In genomic region chr10:53679690-53680557, GRCm38 (mm10) we compare ENCODE assay signal across 22 mouse cellular contexts. TPM values are rescaled to one million over a fixed set of nuclear protein-coding genes. Genes with fewer than 3 reads are reported as not detected.
DNase-seq lines count a peak whose midpoint lies in the region; ATAC-seq and TF ChIP-seq lines count a peak whose summit lies in the region.
"Had no signal": no experiment of that assay in that cellular context is flagged by ENCODE, and none has a peak within 500 bp of the region (broad histone marks: within the 10 kb centered on the region; RNA-seq: fewer than 3 reads in every experiment).

No protein-coding gene starts in this region.

- H3K9ac ChIP-seq in forebrain, embryonic 16.5 days (replicated peaks; ENCODE audit: low read depth, low read length), result no peak overlapping the region
- H3K9ac ChIP-seq in hindbrain, postnatal 0 days (replicated peaks; ENCODE audit: low read length), result no peak overlapping the region
- no peak overlapping the region for H3K9ac ChIP-seq in neural tube, embryonic 12.5 days
- H3K9ac ChIP-seq: forebrain, embryonic 15.5 days; limb, embryonic 12.5 days; liver, embryonic 12.5 days; lung, embryonic 14.5 days had no signal

- WGBS in forebrain, embryonic 16.5 days, result 56% methylated on average over 6 of the region's 6 CpGs
- 71% methylated on average over 6 of the region's 6 CpGs for WGBS in forebrain, embryonic 10.5 days
- WGBS in hindbrain, postnatal 0 days, result 37% methylated on average over 6 of the region's 6 CpGs
- 58% methylated on average over 6 of the region's 6 CpGs for WGBS in neural tube, embryonic 12.5 days

- H3K4me3 ChIP-seq in forebrain, embryonic 16.5 days (replicated peaks; ENCODE audit: low read length), result no peak overlapping the region
- H3K4me3 ChIP-seq in forebrain, embryonic 10.5 days, result no peak overlapping the region
- H3K4me3 ChIP-seq in hindbrain, postnatal 0 days (ENCODE audit: low read length), result no peak overlapping the region
- no peak overlapping the region for H3K4me3 ChIP-seq in neural tube, embryonic 12.5 days
- H3K4me3 ChIP-seq: forebrain, embryonic 15.5 days; limb, embryonic 12.5 days; liver, embryonic 12.5 days had no signal

- H3K9me3 ChIP-seq in forebrain, embryonic 16.5 days (ENCODE audit: control insufficient read depth, low read length), result no peaks in the 10 kb centered on the region
- no peaks in the 10 kb centered on the region for H3K9me3 ChIP-seq in forebrain, embryonic 10.5 days
- no peaks in the 10 kb centered on the region for H3K9me3 ChIP-seq in hindbrain, postnatal 0 days (ENCODE audit: low read length)
- no peaks in the 10 kb centered on the region for H3K9me3 ChIP-seq in neural tube, embryonic 12.5 days
- H3K9me3 ChIP-seq: forebrain, embryonic 15.5 days; G1E; limb, embryonic 12.5 days; liver, embryonic 12.5 days had no signal

- DNase-seq in forebrain, embryonic 10.5 days (ENCODE audit: extremely low spot score, low spot score), result no peak
- DNase-seq in brain, embryonic 14.5 days (ENCODE audit: low read depth), result peak; percentile 42
- peak; percentile 48 for DNase-seq in hindbrain, postnatal 0 days (ENCODE audit: low spot score)
- no peak for DNase-seq in adrenal gland, adult (ENCODE audit: inconsistent age in 2 of 2, low spot score in 1 of 2)
- DNase-seq: adrenal gland, postnatal 36 days; cerebellum, adult 18-20 months; cerebellum, postnatal 25 days; gastrocnemius, postnatal 10 days; heart, postnatal 4 days; kidney, postnatal 36 days; layer of hippocampus, adult 9-11 months; lung, embryonic 14.5 days; lung, postnatal 36 days; thymus, postnatal 25 days had no signal

- ATAC-seq in forebrain, embryonic 16.5 days, result peak; percentile 47; the same call in 1 of the 2 replicates
- ATAC-seq in hindbrain, postnatal 0 days, result peak; percentile 90
- ATAC-seq in neural tube, embryonic 12.5 days (ENCODE audit: low FRiP score, low read depth), result peak; percentile 48; the same call in 1 of the 2 replicates
- ATAC-seq in activated CD4-positive, CD25-positive, alpha-beta regulatory T cell, adult 4 months, result no peak
- ATAC-seq: forebrain, embryonic 15.5 days; intestine, embryonic 16.5 days; liver, embryonic 12.5 days had no signal

- no peaks in the 10 kb centered on the region for H3K36me3 ChIP-seq in forebrain, embryonic 16.5 days (ENCODE audit: control insufficient read depth, insufficient read depth)
- H3K36me3 ChIP-seq in forebrain, embryonic 10.5 days (replicated peaks), result 0 out of 2 replicates have a peak, but pooled peaks cover 2% of the 10 kb centered on the region
- H3K36me3 ChIP-seq in hindbrain, postnatal 0 days (ENCODE audit: insufficient read depth, low read length), result peaks cover 5% of the 10 kb centered on the region; the same call in 1 of the 2 replicates
- H3K36me3 ChIP-seq in neural tube, embryonic 12.5 days, result no peaks in the 10 kb centered on the region
- H3K36me3 ChIP-seq: forebrain, embryonic 15.5 days; G1E; liver, embryonic 12.5 days had no signal

- no peaks in the 10 kb centered on the region for H3K4me1 ChIP-seq in forebrain, embryonic 16.5 days (replicated peaks; ENCODE audit: control insufficient read depth, insufficient read depth, low read length)
- H3K4me1 ChIP-seq in forebrain, embryonic 10.5 days, result no peaks in the 10 kb centered on the region
- no peaks in the 10 kb centered on the region for H3K4me1 ChIP-seq in hindbrain, postnatal 0 days (ENCODE audit: insufficient read depth, low read length)
- H3K4me1 ChIP-seq in neural tube, embryonic 12.5 days, result no peaks in the 10 kb centered on the region
- H3K4me1 ChIP-seq: forebrain, embryonic 15.5 days; liver, embryonic 12.5 days had no signal

- TF ChIP-seq CTCF in brain, embryonic 14.5 days (IDR thresholded peaks at IDR 0.05; ENCODE audit: borderline replicate concordance, extremely low read depth, insufficient read depth, insufficient read length), result no peak
- TF ChIP-seq CTCF in hindbrain, postnatal 0 days (IDR thresholded peaks at IDR 0.05; ENCODE audit: low read depth), result no peak

- no peaks in the 10 kb centered on the region for H3K27me3 ChIP-seq in forebrain, embryonic 16.5 days (replicated peaks; ENCODE audit: control insufficient read depth, insufficient read depth, low read length)
- H3K27me3 ChIP-seq in forebrain, embryonic 10.5 days (ENCODE audit: poor library complexity, severe bottlenecking), result no peaks in the 10 kb centered on the region
- H3K27me3 ChIP-seq in hindbrain, postnatal 0 days (ENCODE audit: insufficient read depth, low read length), result no peaks in the 10 kb centered on the region
- no peaks in the 10 kb centered on the region for H3K27me3 ChIP-seq in neural tube, embryonic 12.5 days (replicated peaks)
- H3K27me3 ChIP-seq: forebrain, embryonic 15.5 days; limb, embryonic 12.5 days; liver, embryonic 12.5 days had no signal

- TF ChIP-seq POLR2A in brain, embryonic 14.5 days (IDR thresholded peaks at IDR 0.05; ENCODE audit: borderline replicate concordance, extremely low read depth, insufficient read depth, insufficient read length, poor library complexity, severe bottlenecking), result no peak

- no peak overlapping the region for H3K27ac ChIP-seq in forebrain, embryonic 16.5 days (ENCODE audit: low read length)
- H3K27ac ChIP-seq in forebrain, embryonic 10.5 days, result no peak overlapping the region
- H3K27ac ChIP-seq in hindbrain, postnatal 0 days, result 0 out of 2 replicates have a peak overlapping the region, but pooled peaks have one; percentile 11
- no peak overlapping the region for H3K27ac ChIP-seq in neural tube, embryonic 12.5 days
- H3K27ac ChIP-seq: forebrain, embryonic 15.5 days; limb, embryonic 12.5 days; liver, embryonic 12.5 days had no signal

- H3K4me2 ChIP-seq in forebrain, embryonic 16.5 days (ENCODE audit: low read length), result no peak overlapping the region
- H3K4me2 ChIP-seq in hindbrain, postnatal 0 days (ENCODE audit: low read depth, low read length), result no peak overlapping the region
- H3K4me2 ChIP-seq in neural tube, embryonic 12.5 days (replicated peaks), result no peak overlapping the region
- H3K4me2 ChIP-seq: forebrain, embryonic 15.5 days; limb, embryonic 12.5 days; liver, embryonic 12.5 days; lung, embryonic 14.5 days had no signal

RNA-seq across cellular contexts. Expression of gene Mcm9, which starts 49.7 kb away (rescaled TPM):
- 6.1 and 8.2 TPM in 2 replicates for polyA plus RNA-seq in forebrain, embryonic 16.5 days (2015; fragmentation: Nextera tagmentation; extraction: Ambion mirVana)
- polyA plus RNA-seq in forebrain, embryonic 10.5 days (2016; fragmentation: Nextera tagmentation; extraction: Ambion mirVana), result 11.7 and 13.4 TPM in 2 replicates
- 3.9 and 4.7 TPM in 2 replicates for polyA plus RNA-seq in brain, embryonic 14.5 days (2012; rRNA removed)
- total RNA-seq in hindbrain, postnatal 0 days (2014; rRNA removed), result 7.3 and 7.7 TPM in 2 replicates
- polyA plus RNA-seq in hindbrain, postnatal 0 days (2015; fragmentation: Nextera tagmentation; extraction: Ambion mirVana), result 8.0 and 8.8 TPM in 2 replicates
- polyA plus RNA-seq in neural tube, embryonic 12.5 days (2016; fragmentation: Nextera tagmentation; extraction: Ambion mirVana), result 11.9 and 13.4 TPM in 2 replicates
- polyA plus RNA-seq in activated CD4-positive, CD25-positive, alpha-beta regulatory T cell, adult 4 months (2017; shearing (Covaris generic)), result 1 to 10 TPM; 3.5 to 5.2 TPM

Comparison
In these comparisons a context has a peak if more than half of its experiments do, and no peak if none do; other contexts are left out.
1. DNase-seq: peak in brain, embryonic 14.5 days (single experiment) and hindbrain, postnatal 0 days (single experiment); none in forebrain, embryonic 10.5 days (single experiment) and adrenal gland, adult (0 of 2).